Mouse (Mus musculus): ENCODE results near the gene Ifng.

- TF ChIP-seq POLR2A (IDR thresholded peaks at IDR 0.05; ENCODE audit: extremely low read depth, insufficient read depth, low read length): no peak
- TF ChIP-seq CTCF (IDR thresholded peaks at IDR 0.05; ENCODE audit: low read depth, low read length): no peak
Measured at GRCm38 (mm10) chr10:118445502-118445901, 4.7 kb downstream of the Ifng start.
